Mouse (Mus musculus) liver, adult 2 months (tissue): ENCODE measurements at regions not wholly inside any gene's neighbourhood (a gene's known extent, or its start where the extent isn't known, plus 50 kb on each side); places are given as distances from the start of the nearest gene placed in this dataset.

Experiments used
- CTCF ChIP-seq: fragments of 200-500 bp; IDR thresholded peaks from 2 replicates; pipeline ENCODE4 v1.5.1; 2011; ENCODE audit warnings: low read depth, low read length, control low read depth
- POLR2A ChIP-seq: fragments of 200-500 bp; IDR thresholded peaks from 2 replicates; pipeline ENCODE4 v1.6.1; 2011; ENCODE audit warnings: low read length, control low read depth; ENCODE audit not compliant: insufficient read depth; ENCODE audit errors: extremely low read depth

DNA sequence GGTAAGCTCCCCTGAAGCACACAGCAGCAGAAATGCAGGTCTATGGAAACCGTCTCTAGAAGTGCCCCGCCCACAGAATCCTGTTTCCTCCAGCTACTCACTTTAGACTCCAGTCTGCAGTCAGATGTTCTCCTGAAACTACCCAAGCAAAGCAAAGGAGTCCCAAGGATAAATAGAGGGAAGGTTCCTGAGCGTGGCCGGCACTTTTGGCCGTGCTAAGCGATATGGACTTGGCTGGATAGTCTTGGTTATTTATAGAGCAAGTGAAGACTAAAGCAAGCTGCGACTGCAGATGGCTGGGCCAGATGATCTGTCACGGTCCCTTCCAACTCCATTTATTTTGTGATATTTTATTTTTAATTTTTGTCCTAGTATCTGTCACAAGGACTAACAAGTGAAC is 373.1 kb upstream of the Slc7a11 start:
- TF ChIP-seq CTCF (no peak), POLR2A (no peak)
